Mouse (Mus musculus) brown adipose tissue, adult 24 weeks (tissue): ENCODE data around the gene Ntn4. TPM values are rescaled to one million over a fixed set of nuclear protein-coding genes. Genes with fewer than 3 reads are reported as not detected.

Source experiments
- H3K27ac ChIP-seq: fragments of 200-500 bp; replicated peaks from 2 replicates; pipeline ENCODE4 v1.5.1; 2012; ENCODE audit warnings: low read depth, mild to moderate bottlenecking, low read length
- H3K4me1 ChIP-seq: fragments of 200-500 bp; 2 replicates; pipeline ENCODE4 v1.6.1; 2012; ENCODE audit warnings: low read length, mixed read lengths; ENCODE audit not compliant: control insufficient read depth, insufficient read depth, insufficient read length
- H3K4me3 ChIP-seq: fragments of 200-500 bp; 2 replicates; pipeline ENCODE4 v1.5.1; 2012; ENCODE audit warnings: low read depth, mild to moderate bottlenecking, low read length, moderate library complexity; ENCODE audit not compliant: insufficient read depth
- polyA plus RNA-seq: library from polyadenylated mRNA; stranded (reverse); fragments of >200 nt; gene quantifications from 2 replicates; pipeline ENCODE4 v1.2.4, GENCODE M21; 2012; ENCODE audit not compliant: missing spikeins, insufficient read depth, insufficient read length

The Ntn4 gene
- polyA plus RNA-seq, 1 experiment = 6.3 TPM

GRCm38 (mm10) chr10:93630310-93630709 is 10.2 kb upstream of the Ntn4 start:
- Histone ChIP-seq H3K4me1 (no peaks in the 10 kb centered on the region), H3K4me3 (no peak overlapping the region), H3K27ac (no peak overlapping the region)

DNA sequence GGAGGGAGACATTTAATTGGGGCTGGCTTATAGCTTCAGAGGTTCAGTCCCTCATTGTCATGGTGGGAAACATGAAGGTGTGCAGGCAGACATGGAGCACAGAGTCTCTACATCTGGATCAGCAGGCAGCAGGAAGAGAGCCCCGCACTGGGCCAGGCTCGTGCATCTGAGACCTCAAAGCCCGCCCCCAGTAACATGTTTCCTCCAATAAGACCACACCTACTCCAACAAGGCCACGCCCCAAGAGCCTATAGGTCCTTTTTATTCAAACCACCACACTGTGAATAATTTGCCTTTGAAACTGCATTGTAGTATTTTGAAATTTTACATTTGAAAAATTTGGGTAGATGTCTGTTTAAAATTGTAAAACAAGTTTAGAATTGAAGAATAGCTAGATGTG is 8.4 kb upstream of the Ntn4 start:
- Histone ChIP-seq H3K27ac (no peak overlapping the region), H3K4me3 (no peak overlapping the region), H3K4me1 (no peaks in the 10 kb centered on the region)

DNA sequence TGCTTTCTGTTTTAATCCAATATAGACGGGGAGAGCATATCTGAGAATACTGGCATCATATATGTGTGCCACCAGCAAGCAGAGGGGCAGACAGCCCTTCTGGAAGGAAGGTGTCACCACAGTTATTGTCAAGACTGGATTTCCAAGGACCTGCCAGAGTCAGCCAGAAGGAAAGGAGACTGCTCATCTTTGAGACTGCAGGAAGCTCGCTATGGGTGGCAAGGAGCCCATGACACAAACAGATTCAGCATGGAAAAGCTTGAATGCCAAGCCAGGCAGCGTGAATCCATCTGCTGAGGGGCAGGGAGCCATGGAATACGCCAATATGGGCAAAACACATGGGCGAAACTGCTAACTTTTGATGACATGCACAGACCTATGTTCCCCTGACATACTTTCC is 6.9 kb upstream of the Ntn4 start:
- no peak overlapping the region for H3K4me3 ChIP-seq
- H3K27ac ChIP-seq = no peak overlapping the region
- H3K4me1 ChIP-seq = no peaks in the 10 kb centered on the region

- Histone ChIP-seq H3K4me1 (no peaks in the 10 kb centered on the region), H3K4me3 (no peak overlapping the region), H3K27ac (no peak overlapping the region)
These were observed 6.5 kb upstream of the Ntn4 start for GRCm38 (mm10) chr10:93633971-93634370.

DNA sequence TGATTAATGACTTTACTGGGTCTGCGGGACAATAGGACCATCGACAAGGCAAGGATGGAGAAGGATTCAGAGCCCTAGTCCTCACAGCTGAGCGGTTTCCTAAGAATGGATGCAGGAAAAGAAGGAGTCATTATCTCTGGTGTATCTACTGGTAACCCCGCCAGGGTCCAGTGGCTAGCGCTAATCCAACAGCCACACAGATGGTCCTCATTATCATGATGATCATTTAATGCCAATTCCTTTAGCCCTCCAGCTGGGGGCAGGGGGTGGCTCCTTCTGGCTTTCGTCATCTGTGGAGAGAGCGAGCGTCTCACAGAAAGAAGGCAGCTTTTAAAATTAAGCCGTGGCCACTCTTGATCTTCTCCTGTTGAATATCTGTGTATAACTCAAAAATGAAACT is 4.5 kb upstream of the Ntn4 start:
- no peak overlapping the region for H3K4me3 ChIP-seq
- H3K4me1 ChIP-seq = no peaks in the 10 kb centered on the region
- H3K27ac ChIP-seq = no peak overlapping the region

GRCm38 (mm10) chr10:93640953-93641820 is 706 bp downstream of the Ntn4 start:
- Histone ChIP-seq H3K4me1 (no peaks in the 10 kb centered on the region), H3K27ac (0 out of 2 replicates have a peak overlapping the region, but pooled peaks have one; percentile 39), H3K4me3 (peak overlapping the region; percentile 69)

DNA sequence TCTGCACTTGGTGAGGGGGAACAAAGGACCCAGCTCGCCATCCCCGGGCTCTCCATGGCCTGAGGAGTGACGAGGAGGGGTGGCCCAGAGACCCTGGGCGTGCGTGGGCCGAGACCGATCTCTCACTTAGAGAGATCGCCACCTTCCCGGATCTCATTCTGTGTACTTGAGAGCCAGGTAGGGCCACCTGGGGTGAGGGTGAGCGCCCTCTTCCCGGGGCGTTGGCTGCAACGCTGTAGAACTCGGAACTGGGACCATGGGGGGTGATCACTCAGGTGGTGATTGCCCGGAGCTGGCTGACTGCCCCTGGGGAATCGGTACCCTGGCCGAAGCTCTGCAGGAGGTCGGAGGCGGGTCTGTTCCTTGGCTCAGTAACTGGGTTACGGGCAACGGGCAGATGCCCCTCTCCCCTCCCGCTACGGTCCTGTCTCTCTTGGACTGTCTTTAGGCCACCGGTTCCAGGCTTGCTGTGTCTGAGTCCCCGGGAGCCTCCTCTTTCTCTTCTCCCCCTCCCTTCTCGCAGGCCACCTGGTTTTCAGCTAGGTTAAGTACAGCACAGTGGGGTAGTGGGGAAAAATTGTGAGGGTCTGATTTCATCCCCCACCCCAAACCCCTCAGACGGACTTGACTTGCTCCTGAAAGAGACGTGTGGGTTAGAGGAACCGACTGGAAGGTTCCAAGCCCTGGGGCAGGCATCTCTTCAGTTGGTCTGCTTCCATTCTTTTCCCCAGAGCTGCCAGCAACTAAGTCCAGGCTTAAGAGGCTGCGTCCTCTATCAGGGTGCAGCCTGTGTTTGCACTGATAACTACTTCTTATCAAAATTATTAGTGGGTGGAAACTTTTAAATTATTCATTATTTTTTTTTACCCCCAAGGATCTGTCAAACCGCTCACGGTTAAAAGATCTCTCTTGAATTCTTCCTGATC is 1.6 kb downstream of the Ntn4 start:
- Histone ChIP-seq H3K4me3 (peak overlapping the region; percentile 69), H3K4me1 (no peaks in the 10 kb centered on the region), H3K27ac (peak overlapping the region; percentile 39; the same call in 1 of the 2 replicates)

- Histone ChIP-seq H3K27ac (no peak overlapping the region), H3K4me3 (no peak overlapping the region), H3K4me1 (no peaks in the 10 kb centered on the region)
These were observed 2.4 kb downstream of the Ntn4 start for GRCm38 (mm10) chr10:93642897-93643296.

DNA sequence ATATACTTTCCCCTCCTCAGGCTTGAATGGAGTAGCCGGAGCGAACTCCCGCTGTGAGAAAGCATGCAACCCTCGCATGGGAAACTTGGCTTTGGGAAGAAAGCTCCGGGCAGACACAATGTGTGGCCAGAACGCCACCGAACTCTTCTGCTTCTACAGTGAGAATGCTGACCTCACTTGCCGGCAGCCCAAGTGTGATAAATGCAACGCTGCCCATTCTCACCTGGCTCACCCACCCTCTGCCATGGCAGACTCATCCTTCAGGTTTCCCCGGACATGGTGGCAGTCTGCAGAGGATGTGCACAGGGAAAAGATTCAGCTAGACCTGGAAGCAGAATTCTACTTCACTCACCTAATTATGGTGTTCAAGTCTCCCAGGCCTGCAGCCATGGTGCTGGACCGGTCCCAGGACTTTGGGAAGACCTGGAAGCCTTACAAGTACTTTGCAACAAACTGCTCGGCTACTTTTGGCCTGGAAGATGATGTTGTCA is 4.0 kb downstream of the Ntn4 start:
- H3K4me1 ChIP-seq = no peaks in the 10 kb centered on the region
- H3K27ac ChIP-seq = no peak overlapping the region
- no peak overlapping the region for H3K4me3 ChIP-seq

- H3K27ac ChIP-seq = no peak overlapping the region
- no peak overlapping the region for H3K4me3 ChIP-seq
- H3K4me1 ChIP-seq = no peaks in the 10 kb centered on the region
These were observed 7.4 kb downstream of the Ntn4 start for GRCm38 (mm10) chr10:93647655-93648561.

DNA sequence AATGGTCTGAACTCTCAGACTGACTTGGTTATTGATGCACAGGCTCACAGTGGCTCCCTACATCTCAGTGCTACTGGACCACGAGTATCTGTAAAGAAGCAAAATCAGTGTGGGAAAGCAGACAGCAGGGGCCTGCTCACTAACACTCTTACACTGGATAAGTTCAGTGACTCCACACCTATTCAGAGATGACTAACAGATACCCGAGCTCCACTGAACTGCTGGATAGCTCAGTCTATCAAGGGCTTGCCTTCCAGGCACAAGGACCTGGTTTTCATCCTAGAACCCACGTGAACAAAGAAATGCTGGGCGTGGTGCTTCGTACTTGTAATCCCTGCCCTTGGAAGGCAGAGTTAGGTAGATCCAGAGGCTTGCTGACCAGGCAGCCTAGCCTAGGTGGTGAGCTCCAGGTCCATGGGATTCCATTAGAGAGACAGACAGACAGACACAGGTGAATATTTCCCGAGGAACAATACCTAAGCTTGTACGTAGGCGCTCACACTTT is 8.2 kb downstream of the Ntn4 start:
- Histone ChIP-seq H3K4me3 (no peak overlapping the region), H3K27ac (no peak overlapping the region), H3K4me1 (no peaks in the 10 kb centered on the region)

- Histone ChIP-seq H3K4me1 (no peaks in the 10 kb centered on the region), H3K4me3 (no peak overlapping the region), H3K27ac (no peak overlapping the region)
These were observed 8.6 kb downstream of the Ntn4 start for GRCm38 (mm10) chr10:93649127-93649526.

GRCm38 (mm10) chr10:93649600-93649999 is 9.1 kb downstream of the Ntn4 start:
- Histone ChIP-seq H3K4me1 (no peaks in the 10 kb centered on the region), H3K4me3 (no peak overlapping the region), H3K27ac (no peak overlapping the region)

DNA sequence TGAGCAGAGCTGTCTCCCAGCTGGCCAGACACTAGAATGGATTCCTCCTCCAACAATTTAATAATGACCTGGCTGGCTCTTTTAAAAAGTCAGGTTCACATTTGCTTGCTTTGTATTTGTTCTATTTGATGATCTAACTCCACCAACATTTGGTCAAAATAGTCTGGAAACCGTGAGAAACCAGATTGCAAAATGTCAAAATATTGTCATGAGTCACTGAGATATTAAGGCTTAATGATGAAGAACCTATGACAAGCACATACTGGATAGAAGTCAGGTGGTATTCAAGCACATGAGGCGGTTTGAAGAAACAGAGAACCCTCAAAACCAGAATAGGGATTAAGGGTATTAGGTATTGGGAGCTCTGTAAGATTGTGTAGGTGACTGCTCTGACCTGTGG is 12.8 kb downstream of the Ntn4 start:
- Histone ChIP-seq H3K4me1 (no peaks in the 10 kb centered on the region), H3K4me3 (no peak overlapping the region), H3K27ac (no peak overlapping the region)
